Mouse (Mus musculus) testis, adult 2 months (tissue): ENCODE measurements around the gene Dll4. TPM values are rescaled to one million over a fixed set of nuclear protein-coding genes. Genes with fewer than 3 reads are reported as not detected.

Experiments
- H3K27ac ChIP-seq: fragments of 200-500 bp; 2 replicates; pipeline ENCODE4 v1.5.1; 2012; ENCODE audit warnings: low read depth, low read length; ENCODE audit not compliant: control insufficient read depth, insufficient read depth
- H3K27me3 ChIP-seq: fragments of 200-500 bp; 2 replicates; pipeline ENCODE4 v1.6.1; 2012; ENCODE audit warnings: mild to moderate bottlenecking, low read length, moderate library complexity; ENCODE audit not compliant: control insufficient read depth, insufficient read depth
- H3K36me3 ChIP-seq: fragments of 200-500 bp; 2 replicates; pipeline ENCODE4 v1.6.1; 2012; ENCODE audit warnings: mild to moderate bottlenecking, low read length; ENCODE audit not compliant: control insufficient read depth, insufficient read depth
- H3K4me1 ChIP-seq: fragments of 200-500 bp; 2 replicates; pipeline ENCODE4 v1.6.1; 2012; ENCODE audit warnings: low read length; ENCODE audit not compliant: control insufficient read depth, insufficient read depth
- H3K4me3 ChIP-seq: fragments of 200-500 bp; 2 replicates; pipeline ENCODE4 v1.5.1; 2012; ENCODE audit warnings: low read depth, mild to moderate bottlenecking, low read length, moderate library complexity, mixed read lengths; ENCODE audit not compliant: control insufficient read depth
- CTCF ChIP-seq: fragments of 200-500 bp; IDR thresholded peaks from 2 replicates; pipeline ENCODE4 v1.5.1; 2012; ENCODE audit warnings: low read depth, mild to moderate bottlenecking, inconsistent platforms, low read length, moderate library complexity; ENCODE audit not compliant: control insufficient read depth, insufficient read depth, insufficient replicate concordance
- POLR2A ChIP-seq: fragments of 200-500 bp; IDR thresholded peaks from 2 replicates; pipeline ENCODE4 v1.6.1; 2012; ENCODE audit warnings: low read depth, mild to moderate bottlenecking, inconsistent platforms, low read length, moderate library complexity; ENCODE audit not compliant: control insufficient read depth
- polyA plus RNA-seq: library from polyadenylated mRNA; depleted of rRNA; stranded (reverse); fragments of >200 nt; gene quantifications from 2 replicates; pipeline ENCODE4 v1.2.3, GENCODE M21; 2012

Gene Dll4
- polyA plus RNA-seq, 1 experiment: 0.54 TPM

DNA sequence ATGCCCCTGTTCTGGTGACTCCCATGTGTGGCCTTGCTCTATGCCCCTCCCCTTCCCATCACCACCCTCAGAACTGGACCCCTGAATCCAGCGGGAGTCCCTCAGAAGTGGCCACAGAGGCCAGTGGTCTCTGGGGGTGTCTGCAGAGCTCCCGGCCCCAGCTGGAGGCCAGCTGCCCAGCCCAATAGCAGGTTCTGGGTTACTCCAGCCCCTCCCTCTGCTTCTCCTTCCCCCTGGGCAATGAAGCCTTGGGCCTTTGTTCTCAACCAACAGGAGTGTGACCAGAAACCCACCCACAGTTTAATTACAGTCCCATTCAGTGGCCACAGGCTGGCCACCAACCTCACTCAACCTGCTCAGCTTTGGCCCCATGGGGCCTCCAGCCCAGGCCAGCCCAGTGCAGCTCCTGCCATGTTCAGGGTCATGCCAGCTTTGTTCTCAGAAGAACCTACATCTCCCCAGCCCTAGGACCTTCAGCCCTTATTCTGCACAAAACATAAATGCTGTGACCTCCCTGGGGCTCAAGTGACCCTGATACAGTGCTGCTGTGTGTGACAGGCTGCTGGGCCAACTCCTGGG, 13.1 kb upstream of the Dll4 start:
- no peaks in the 10 kb centered on the region for H3K27me3 ChIP-seq

DNA sequence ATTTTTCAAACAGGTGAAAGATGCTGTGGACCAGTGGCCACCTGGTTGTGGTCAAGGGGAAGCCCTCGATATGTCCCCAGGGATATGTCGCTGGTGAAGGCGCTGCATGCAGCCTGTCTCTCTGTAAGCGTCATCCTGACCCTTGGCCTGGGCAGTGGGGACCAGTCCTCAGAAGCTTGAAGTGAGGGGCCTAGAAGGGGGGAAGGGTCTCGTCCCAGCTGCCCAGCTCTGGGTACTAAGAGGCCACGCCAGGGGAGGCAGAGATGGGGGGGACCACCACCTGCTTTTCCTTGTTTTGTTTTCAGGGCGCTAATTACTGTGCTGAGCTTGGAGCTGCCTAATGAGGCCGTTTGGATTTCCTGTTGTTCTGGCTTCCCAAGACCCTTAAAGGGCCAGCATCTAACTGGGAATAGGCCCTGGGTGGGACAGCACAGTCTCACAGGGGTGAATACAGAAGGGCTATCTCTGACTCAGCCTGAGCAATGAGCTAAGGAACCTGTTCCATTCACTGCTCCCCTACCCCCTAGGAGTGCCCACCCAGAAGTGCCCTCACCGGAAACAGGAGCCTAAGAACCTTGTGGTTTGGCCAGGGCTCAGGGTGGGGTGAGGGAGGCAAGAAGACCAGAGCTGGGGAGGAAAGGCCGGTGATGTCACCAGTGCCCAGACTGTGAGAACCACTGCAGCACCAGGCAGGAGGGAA, 11.7 kb upstream of the Dll4 start:
- no peaks in the 10 kb centered on the region for H3K27me3 ChIP-seq

More for the DNA sequence above, 13.1 kb upstream of the Dll4 start:
- no peaks in the 10 kb centered on the region for H3K4me1 ChIP-seq
- H3K36me3 ChIP-seq: no peaks in the 10 kb centered on the region
- H3K27ac ChIP-seq: no peak overlapping the region
- TF ChIP-seq POLR2A: no peak
- TF ChIP-seq CTCF: no peak
- no peak overlapping the region for H3K4me3 ChIP-seq

GRCm38 (mm10) chr2:119314742-119315310, 10.8 kb upstream of the Dll4 start:
- Histone ChIP-seq H3K27me3 (no peaks in the 10 kb centered on the region), H3K4me1 (no peaks in the 10 kb centered on the region), H3K36me3 (no peaks in the 10 kb centered on the region), H3K27ac (no peak overlapping the region), H3K4me3 (no peak overlapping the region)
- no peak for TF ChIP-seq CTCF
- no peak for TF ChIP-seq POLR2A

More for the DNA sequence above, 11.7 kb upstream of the Dll4 start:
- Histone ChIP-seq H3K4me1 (no peaks in the 10 kb centered on the region), H3K36me3 (no peaks in the 10 kb centered on the region), H3K27ac (no peak overlapping the region), H3K4me3 (no peak overlapping the region)
- TF ChIP-seq POLR2A: no peak

GRCm38 (mm10) chr2:119318043-119318710, 7.4 kb upstream of the Dll4 start:
- Histone ChIP-seq H3K27me3 (no peaks in the 10 kb centered on the region), H3K27ac (no peak overlapping the region), H3K4me1 (peaks cover 13% of the 10 kb centered on the region), H3K36me3 (no peaks in the 10 kb centered on the region), H3K4me3 (no peak overlapping the region)
- no peak for TF ChIP-seq POLR2A
- no peak for TF ChIP-seq CTCF

GRCm38 (mm10) chr2:119320571-119320970, 5.0 kb upstream of the Dll4 start:
- Histone ChIP-seq H3K36me3 (no peaks in the 10 kb centered on the region), H3K27ac (no peak overlapping the region), H3K4me1 (peaks cover 28% of the 10 kb centered on the region), H3K4me3 (no peak overlapping the region), H3K27me3 (no peaks in the 10 kb centered on the region)
- no peak for TF ChIP-seq POLR2A
- TF ChIP-seq CTCF: no peak

DNA sequence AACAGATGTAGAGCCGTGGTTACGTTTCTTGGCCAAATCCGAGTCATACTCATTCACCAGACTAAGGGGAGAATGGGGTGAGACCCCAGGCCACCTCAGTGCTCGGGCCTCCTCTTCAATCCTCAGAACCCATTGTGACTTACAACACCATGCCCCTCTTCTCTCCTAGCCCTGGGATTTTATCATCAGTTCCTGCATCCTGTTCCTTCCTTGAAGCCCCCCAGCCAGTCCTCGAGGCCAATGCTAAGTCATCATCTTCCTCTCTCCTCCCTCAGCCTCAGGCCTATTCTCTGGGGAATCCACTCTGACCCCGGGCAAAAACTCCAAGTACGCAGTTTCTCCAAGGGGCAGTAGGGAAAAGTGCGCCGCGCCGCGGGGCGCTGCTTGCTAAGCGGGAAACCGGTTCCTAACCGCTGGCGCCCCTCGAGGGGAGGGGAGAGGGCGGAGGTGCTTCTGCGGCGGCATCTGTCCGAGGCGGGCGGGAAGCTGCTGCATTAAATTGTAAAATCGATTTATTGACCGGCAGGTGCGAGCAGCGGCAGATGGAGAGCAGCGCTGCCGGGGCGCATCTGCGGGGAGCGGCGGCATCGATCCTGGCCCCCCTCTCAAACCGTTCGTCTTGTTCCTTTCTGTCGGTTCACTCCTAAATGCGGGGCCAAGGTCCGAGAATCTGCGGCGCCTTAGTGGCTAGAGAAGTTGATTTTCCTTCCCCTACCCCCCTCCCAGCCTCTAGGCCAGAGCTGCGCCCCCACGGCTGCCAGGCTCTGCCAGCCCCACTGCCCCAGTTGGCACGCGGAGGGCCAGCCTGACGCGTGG, 3.6 kb upstream of the Dll4 start:
- Histone ChIP-seq H3K27ac (no peak overlapping the region), H3K36me3 (no peaks in the 10 kb centered on the region), H3K4me1 (peaks cover 34% of the 10 kb centered on the region), H3K27me3 (no peaks in the 10 kb centered on the region; the same call in 1 of the 2 replicates), H3K4me3 (peak overlapping the region; percentile 23)
- TF ChIP-seq CTCF: no peak
- no peak for TF ChIP-seq POLR2A

GRCm38 (mm10) chr2:119322587-119323300, 2.8 kb upstream of the Dll4 start:
- Histone ChIP-seq H3K27ac (no peak overlapping the region), H3K36me3 (no peaks in the 10 kb centered on the region), H3K27me3 (no peaks in the 10 kb centered on the region; the same call in 1 of the 2 replicates), H3K4me3 (peak overlapping the region; percentile 23), H3K4me1 (peaks cover 36% of the 10 kb centered on the region)
- TF ChIP-seq POLR2A: no peak
- TF ChIP-seq CTCF: no peak
